Mouse (Mus musculus): ENCODE results near the gene Bckdhb. TPM values are rescaled to one million over a fixed set of nuclear protein-coding genes. Genes with fewer than 3 reads are reported as not detected.

Bckdhb gene
- total RNA-seq, 2 experiments from 2014 or later: 37.9 to 39.2 TPM

Other genes with a start within 250 kb of the Bckdhb start
- gene Elovl4, start 118.9 kb upstream of the Bckdhb start, total RNA-seq (2021): 10 to 100 TPM; 72.1 to 82.1 TPM
- gene Ttk, start 90.5 kb upstream of the Bckdhb start, total RNA-seq (2021): under 1 TPM; 0.69 to 0.87 TPM

Data from left cerebral cortex, postnatal 25 days (tissue).